ENCODE assay signal across 25 mouse cellular contexts in the genomic region with DNA sequence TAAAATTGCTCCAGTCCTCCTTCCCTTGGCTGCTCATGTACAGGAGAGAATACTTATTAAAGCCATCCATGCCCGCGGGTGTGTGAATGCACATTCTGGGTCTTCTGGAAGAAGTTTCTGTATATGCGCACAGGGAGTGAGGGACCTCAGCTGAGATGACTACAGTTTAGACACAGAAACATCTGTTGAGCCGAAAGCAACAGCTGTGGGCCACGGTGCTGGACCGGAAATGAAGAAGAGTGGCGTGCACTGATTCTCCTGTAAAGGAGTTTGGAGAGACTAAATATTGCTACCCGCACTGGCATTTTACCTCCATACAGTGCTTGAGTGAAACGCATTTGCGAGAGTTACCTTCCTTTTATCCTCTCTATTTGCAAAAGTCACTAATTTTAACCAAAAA.
A peak's percentile ranks its signal among the peaks of the same experiment; 100 is the strongest.
DNase-seq lines count a peak whose midpoint lies in the region; ATAC-seq and TF ChIP-seq lines count a peak whose summit lies in the region.
"Had no signal": no experiment of that assay in that cellular context is flagged by ENCODE, and none has a peak within 500 bp of the region (broad histone marks: within the 10 kb centered on the region; RNA-seq: fewer than 3 reads in every experiment).

No protein-coding gene starts in this region.

- H3K4me3 ChIP-seq in liver, postnatal 0 days (ENCODE audit: low read depth, low read length) = no peak overlapping the region
- no peak overlapping the region for H3K4me3 ChIP-seq in liver, embryonic 11.5 days (ENCODE audit: low read depth, low read length)
- no peak overlapping the region for H3K4me3 ChIP-seq in CH12.LX (replicated peaks in 1 of 3; ENCODE audit: low read depth in 2 of 3, low read length in 2 of 3, poor library complexity in 1 of 3)
- H3K4me3 ChIP-seq: embryonic facial prominence, embryonic 13.5 days; embryonic facial prominence, embryonic 15.5 days; erythroblast, embryonic 14.5 days; forebrain, embryonic 10.5 days; forebrain, embryonic 12.5 days had no signal

- H3K9ac ChIP-seq in liver, postnatal 0 days (replicated peaks) = no peak overlapping the region
- H3K9ac ChIP-seq in liver, embryonic 11.5 days (ENCODE audit: low read depth, low read length) = no peak overlapping the region
- no peak overlapping the region for H3K9ac ChIP-seq in CH12.LX (ENCODE audit: insufficient read depth, low read depth)
- H3K9ac ChIP-seq: embryonic facial prominence, embryonic 13.5 days; embryonic facial prominence, embryonic 15.5 days; forebrain, embryonic 12.5 days had no signal

- no peaks in the 10 kb centered on the region for H3K79me2 ChIP-seq in CH12.LX (replicated peaks; ENCODE audit: control insufficient read depth, extremely low read depth, insufficient read depth, poor library complexity, severe bottlenecking)

- no peak overlapping the region for H3K4me2 ChIP-seq in liver, postnatal 0 days (ENCODE audit: low read depth, low read length)
- no peak overlapping the region for H3K4me2 ChIP-seq in liver, embryonic 11.5 days
- H3K4me2 ChIP-seq in CH12.LX (ENCODE audit: insufficient read depth, low read depth, poor library complexity, severe bottlenecking) = peak overlapping the region; percentile 59
- H3K4me2 ChIP-seq: embryonic facial prominence, embryonic 13.5 days; embryonic facial prominence, embryonic 15.5 days; forebrain, embryonic 12.5 days had no signal

- no peak for ATAC-seq in liver, postnatal 0 days
- no peak for ATAC-seq in liver, embryonic 11.5 days (replicated peaks; ENCODE audit: low FRiP score)
- ATAC-seq: CD4-positive, CD25-positive, alpha-beta regulatory T cell, adult 4 months; forebrain, embryonic 14.5 days; forebrain, embryonic 16.5 days had no signal

- no peaks in the 10 kb centered on the region for H3K27me3 ChIP-seq in liver, postnatal 0 days (ENCODE audit: insufficient read depth, low read length)
- no peaks in the 10 kb centered on the region for H3K27me3 ChIP-seq in liver, embryonic 11.5 days (replicated peaks; ENCODE audit: control insufficient read depth, insufficient read depth, low read length)
- no peaks in the 10 kb centered on the region for H3K27me3 ChIP-seq in CH12.LX (replicated peaks)
- H3K27me3 ChIP-seq: embryonic facial prominence, embryonic 13.5 days; embryonic facial prominence, embryonic 15.5 days; forebrain, embryonic 12.5 days had no signal

- H3K4me1 ChIP-seq in liver, postnatal 0 days (ENCODE audit: insufficient read depth) = no peaks in the 10 kb centered on the region
- no peaks in the 10 kb centered on the region for H3K4me1 ChIP-seq in liver, embryonic 11.5 days (replicated peaks; ENCODE audit: control insufficient read depth, insufficient read depth, low read length)
- H3K4me1 ChIP-seq in CH12.LX (ENCODE audit: control insufficient read depth in 1 of 2, insufficient read depth in 2 of 2) = no peaks in the 10 kb centered on the region
- H3K4me1 ChIP-seq: embryonic facial prominence, embryonic 13.5 days; embryonic facial prominence, embryonic 15.5 days; forebrain, embryonic 10.5 days; forebrain, embryonic 12.5 days had no signal

- dilution Hi-C loops in CH12.LX (cut with MboI; ENCODE audit: extremely low pct_ligation_motif_present, extremely low pct_unique_long_range_greater_than_20kb, low sequenced_read_pairs) = no loop called here

- WGBS in liver, postnatal 0 days (ENCODE audit: insufficient replicate concordance) = 89% methylated on average over 10 of the region's 10 CpGs
- 90% methylated on average over 10 of the region's 10 CpGs for WGBS in liver, embryonic 11.5 days

- TF ChIP-seq CTCF in liver, postnatal 0 days (IDR thresholded peaks at IDR 0.05; ENCODE audit: low read depth) = no peak
- no peak for TF ChIP-seq CTCF in CH12.LX (conservative IDR thresholded peaks at IDR 0.05 in 1 of 2, IDR thresholded peaks at IDR 0.05 in 1 of 2; ENCODE audit: low read depth in 2 of 2, low read length in 2 of 2)

- H3K27ac ChIP-seq in liver, postnatal 0 days (ENCODE audit: low read depth) = no peak overlapping the region
- no peak overlapping the region for H3K27ac ChIP-seq in liver, embryonic 11.5 days (ENCODE audit: low read depth, low read length)
- H3K27ac ChIP-seq in CH12.LX (ENCODE audit: insufficient read depth, low read depth) = no peak overlapping the region
- H3K27ac ChIP-seq: embryonic facial prominence, embryonic 13.5 days; embryonic facial prominence, embryonic 15.5 days; forebrain, embryonic 10.5 days; forebrain, embryonic 12.5 days had no signal

- no peaks in the 10 kb centered on the region for H3K9me3 ChIP-seq in liver, postnatal 0 days (ENCODE audit: low read length)
- 0 out of 2 replicates have a peak, but pooled peaks cover 2% of the 10 kb centered on the region for H3K9me3 ChIP-seq in liver, embryonic 11.5 days (ENCODE audit: control insufficient read depth, low read length)
- no peaks in the 10 kb centered on the region for H3K9me3 ChIP-seq in CH12.LX (replicated peaks; ENCODE audit: low read length)
- H3K9me3 ChIP-seq: embryonic facial prominence, embryonic 13.5 days; embryonic facial prominence, embryonic 15.5 days; forebrain, embryonic 10.5 days; forebrain, embryonic 12.5 days had no signal

- in situ Hi-C loops in CH12.LX (cut with MboI; ENCODE audit: low pct_ligation_motif_present, low pct_unique_long_range_greater_than_20kb, low sequenced_read_pairs) = no loop called here

- TF ChIP-seq RAD21 in CH12.LX (IDR thresholded peaks at IDR 0.05; ENCODE audit: low read depth, low read length) = no peak

- intact Hi-C loops in heart, postnatal 14 days (cut with DNase I) = no loop called here

- H3K36me3 ChIP-seq in liver, postnatal 0 days (replicated peaks; ENCODE audit: insufficient read depth, low read length) = no peaks in the 10 kb centered on the region
- H3K36me3 ChIP-seq in liver, embryonic 11.5 days (ENCODE audit: control insufficient read depth, insufficient read depth, low read length) = no peaks in the 10 kb centered on the region
- no peaks in the 10 kb centered on the region for H3K36me3 ChIP-seq in CH12.LX (replicated peaks in 1 of 2; ENCODE audit: control insufficient read depth in 1 of 2, insufficient read depth in 1 of 2, low read length in 1 of 2)
- H3K36me3 ChIP-seq: embryonic facial prominence, embryonic 13.5 days; embryonic facial prominence, embryonic 15.5 days; forebrain, embryonic 10.5 days; forebrain, embryonic 12.5 days had no signal

- TF ChIP-seq POLR2A in CH12.LX (IDR thresholded peaks at IDR 0.05; ENCODE audit: low read depth, low read length) = no peak

- TF ChIP-seq EP300 in liver, postnatal 0 days (IDR thresholded peaks at IDR 0.05; ENCODE audit: low read depth) = no peak
- peak; percentile 67 for TF ChIP-seq EP300 in CH12.LX (IDR thresholded peaks at IDR 0.05; ENCODE audit: low read length)

- peak; percentile 90 for DNase-seq in heart, adult 11 months
- no peak for DNase-seq in heart, postnatal 14 days
- peak; percentile 7 for DNase-seq in liver, postnatal 0 days
- DNase-seq in liver, embryonic 11.5 days (ENCODE audit: low spot score) = no peak
- DNase-seq in CH12.LX (ENCODE audit: extremely low read depth) = no peak
- DNase-seq in thymus, postnatal 0 days (ENCODE audit: low spot score) = no peak
- DNase-seq: adrenal gland, adult 2 months; adrenal gland, postnatal 10 days; adrenal gland, postnatal 25 days; B cell, adult 2 months; cerebellum, adult 11 months; cerebellum, adult 18-20 months; cerebellum, adult 8-10 months; cerebellum, adult 9-11 months; cerebellum, postnatal 14 days; cerebellum, postnatal 36 days; embryo, embryonic 11 days had no signal

TF ChIP-seq in CH12.LX, 34 proteins besides CTCF, POLR2A, EP300 and RAD21:
- TF ChIP-seq NELFE (IDR thresholded peaks at IDR 0.05; ENCODE audit: low read depth, low read length) = no peak
- 0 out of 2 replicates have a peak, but pooled peaks have one; percentile 22 for TF ChIP-seq RCOR1 (conservative IDR thresholded peaks at IDR 0.05; ENCODE audit: low read depth, low read length)
- peak; percentile 52 for TF ChIP-seq BHLHE40 (IDR thresholded peaks at IDR 0.05; ENCODE audit: low read depth, low read length)
- peak; percentile 88 for TF ChIP-seq TCF12 (IDR thresholded peaks at IDR 0.05; ENCODE audit: low read depth, low read length)
- no peak for TF ChIP-seq ELF1 (IDR thresholded peaks at IDR 0.05; ENCODE audit: low read depth, low read length)
- no peak for TF ChIP-seq KAT2A (IDR thresholded peaks at IDR 0.05; ENCODE audit: insufficient replicate concordance, low read length)
- no peak for TF ChIP-seq MAX (IDR thresholded peaks at IDR 0.05; ENCODE audit: low read length)
- no peak for TF ChIP-seq UBTF (IDR thresholded peaks at IDR 0.05; ENCODE audit: low read depth, low read length)
- no peak for TF ChIP-seq POLR2AphosphoS2 (IDR thresholded peaks at IDR 0.05; ENCODE audit: low read depth, low read length)
- TF ChIP-seq MEF2A (IDR thresholded peaks at IDR 0.05; ENCODE audit: borderline replicate concordance, low read depth, low read length) = no peak
- no peak for TF ChIP-seq MAFK (IDR thresholded peaks at IDR 0.05; ENCODE audit: insufficient replicate concordance, low read length)
- no peak for TF ChIP-seq HCFC1 (IDR thresholded peaks at IDR 0.05; ENCODE audit: low read depth, low read length)
- no peak for TF ChIP-seq PAX5 (IDR thresholded peaks at IDR 0.05; ENCODE audit: low read length)
- peak; percentile 52 for TF ChIP-seq ETS1 (conservative IDR thresholded peaks at IDR 0.05; ENCODE audit: low read depth, low read length)
- TF ChIP-seq USF2 (conservative IDR thresholded peaks at IDR 0.05; ENCODE audit: low read depth, low read length) = no peak
- no peak for TF ChIP-seq E2F4 (IDR thresholded peaks at IDR 0.05; ENCODE audit: insufficient replicate concordance, low read depth, low read length)
- TF ChIP-seq MXI1 (IDR thresholded peaks at IDR 0.05; ENCODE audit: low read depth, low read length) = no peak
- TF ChIP-seq GABPA (IDR thresholded peaks at IDR 0.05; ENCODE audit: insufficient replicate concordance, low read depth, low read length) = no peak
- 0 out of 2 replicates have a peak, but pooled peaks have one; percentile 38 for TF ChIP-seq MYC (IDR thresholded peaks at IDR 0.05; ENCODE audit: low read depth, low read length)
- peak; percentile 55 for TF ChIP-seq IRF4 (IDR thresholded peaks at IDR 0.05; ENCODE audit: low read depth, low read length)

Comparison
In these comparisons a context has a peak if more than half of its experiments do, and no peak if none do; other contexts are left out.
1. DNase-seq: peak in heart, adult 11 months (single experiment) and liver, postnatal 0 days (single experiment); none in heart, postnatal 14 days (0 of 2), liver, embryonic 11.5 days (single experiment), CH12.LX (single experiment) and thymus, postnatal 0 days (single experiment).